Mouse (Mus musculus) embryonic facial prominence, embryonic 13.5 days (tissue): ENCODE measurements around the gene Rapgef1. TPM values are rescaled to one million over a fixed set of nuclear protein-coding genes. Genes with fewer than 3 reads are reported as not detected.
A peak's percentile ranks its signal among the peaks of the same experiment; 100 is the strongest.

Experiments
- ATAC-seq: fragments of 200-750 bp; cut with Nextera tagmentation; 2 replicates; pipeline ENCODE4 v1.8.0; 2017; ENCODE audit warnings: low read depth; ENCODE audit not compliant: insufficient number of reproducible peaks, insufficient read depth, low FRiP score, low TSS enrichment
- H3K27ac ChIP-seq: fragments of 300-500 bp; sonication (generic); 2 replicates; pipeline ENCODE4 v1.5.1; 2015; ENCODE audit warnings: moderate library complexity, mild to moderate bottlenecking, inconsistent platforms
- H3K27me3 ChIP-seq: fragments of 300-500 bp; sonication (generic); 2 replicates; pipeline ENCODE4 v1.6.1; 2015; ENCODE audit warnings: mild to moderate bottlenecking, inconsistent platforms
- H3K36me3 ChIP-seq: fragments of 300-500 bp; sonication (generic); 2 replicates; pipeline ENCODE4 v1.6.1; 2015; ENCODE audit warnings: mild to moderate bottlenecking, inconsistent platforms
- H3K4me1 ChIP-seq: fragments of 300-500 bp; sonication (generic); 2 replicates; pipeline ENCODE4 v1.6.1; 2015; ENCODE audit warnings: inconsistent platforms
- H3K4me2 ChIP-seq: fragments of 300-500 bp; sonication (generic); 2 replicates; pipeline ENCODE4 v1.6.1; 2015; ENCODE audit warnings: moderate library complexity, mild to moderate bottlenecking, inconsistent platforms
- H3K4me3 ChIP-seq: fragments of 300-500 bp; sonication (generic); 2 replicates; pipeline ENCODE4 v1.5.1; 2015; ENCODE audit warnings: mild to moderate bottlenecking, inconsistent platforms
- H3K9ac ChIP-seq: fragments of 300-500 bp; sonication (generic); 2 replicates; pipeline ENCODE4 v1.6.1; 2015; ENCODE audit warnings: mild to moderate bottlenecking, inconsistent platforms
- H3K9me3 ChIP-seq: fragments of 300-500 bp; sonication (generic); 2 replicates; pipeline ENCODE4 v1.6.1; 2016; ENCODE audit warnings: inconsistent platforms
- WGBS: fragments of 180-500 bp; shearing (Covaris S2); methylation state at CpG from one replicate; pipeline ENCODE4 v1.1.7; 2015; ENCODE audit warnings: mixed read lengths; 5-methylcytosine and 5-hydroxymethylcytosine counted together
- polyA plus RNA-seq: library from polyadenylated mRNA; unstranded; fragments of >200 nt; fragmentation: Nextera tagmentation; extraction: Ambion mirVana; gene quantifications from 2 replicates; pipeline ENCODE4 v1.2.1, GENCODE M21; 2015

Gene Rapgef1
- polyA plus RNA-seq, 1 experiment from 2014 or later, result 14.4 TPM

DNA sequence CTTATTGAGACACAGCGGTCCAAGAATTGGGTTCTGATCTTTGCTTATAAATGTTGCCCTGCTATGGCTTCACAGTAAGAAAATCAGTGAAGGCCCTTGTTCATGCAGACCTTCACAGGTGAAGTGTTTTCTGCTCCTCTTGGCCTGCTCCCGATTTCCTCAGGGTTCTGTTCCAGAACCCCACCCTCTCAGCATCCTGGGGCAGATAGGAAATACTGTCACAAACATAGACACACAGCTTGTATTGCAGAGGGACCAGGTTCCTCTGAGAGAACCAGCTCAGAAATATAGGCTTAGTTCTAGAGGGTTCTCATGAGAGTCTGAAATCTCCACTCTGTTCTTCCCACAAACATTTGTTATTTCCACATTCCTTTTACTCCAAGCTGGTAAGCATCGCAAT is 14.3 kb downstream of the Rapgef1 start:
- H3K9ac ChIP-seq, result no peak overlapping the region
- no peak overlapping the region for H3K4me2 ChIP-seq
- no peak for ATAC-seq
- 91% methylated on average over 3 of the region's 3 CpGs for WGBS
- H3K36me3 ChIP-seq, result 0 out of 2 replicates have a peak, but pooled peaks cover 9% of the 10 kb centered on the region
- H3K9me3 ChIP-seq, result no peaks in the 10 kb centered on the region
- H3K4me3 ChIP-seq, result no peak overlapping the region
- H3K27me3 ChIP-seq, result no peaks in the 10 kb centered on the region
- H3K4me1 ChIP-seq, result peaks cover 51% of the 10 kb centered on the region
- H3K27ac ChIP-seq, result peak overlapping the region; percentile 66

- no peak for ATAC-seq
- Histone ChIP-seq H3K4me2 (no peak overlapping the region), H3K4me3 (no peak overlapping the region), H3K27ac (no peak overlapping the region), H3K4me1 (peaks cover 43% of the 10 kb centered on the region), H3K9me3 (no peaks in the 10 kb centered on the region), H3K27me3 (no peaks in the 10 kb centered on the region), H3K36me3 (0 out of 2 replicates have a peak, but pooled peaks cover 9% of the 10 kb centered on the region), H3K9ac (no peak overlapping the region)
- WGBS, result 83% methylated on average over 5 of the region's 5 CpGs
Measured at GRCm38 (mm10) chr2:29634541-29634940, 15.0 kb downstream of the Rapgef1 start.

GRCm38 (mm10) chr2:29635966-29636507 is 16.5 kb downstream of the Rapgef1 start:
- Histone ChIP-seq H3K9ac (no peak overlapping the region), H3K4me1 (peaks cover 41% of the 10 kb centered on the region), H3K27ac (no peak overlapping the region), H3K27me3 (no peaks in the 10 kb centered on the region), H3K4me3 (no peak overlapping the region), H3K9me3 (no peaks in the 10 kb centered on the region), H3K36me3 (no peaks in the 10 kb centered on the region), H3K4me2 (no peak overlapping the region)
- ATAC-seq, result no peak
- WGBS, result 76% methylated on average over 5 of the region's 5 CpGs

GRCm38 (mm10) chr2:29637528-29637927 is 18.0 kb downstream of the Rapgef1 start:
- H3K4me1 ChIP-seq, result peaks cover 38% of the 10 kb centered on the region
- no peaks in the 10 kb centered on the region for H3K9me3 ChIP-seq
- no peak overlapping the region for H3K4me2 ChIP-seq
- no peak for ATAC-seq
- no peak overlapping the region for H3K9ac ChIP-seq
- H3K36me3 ChIP-seq, result no peaks in the 10 kb centered on the region
- H3K4me3 ChIP-seq, result no peak overlapping the region
- H3K27me3 ChIP-seq, result no peaks in the 10 kb centered on the region
- H3K27ac ChIP-seq, result no peak overlapping the region

DNA sequence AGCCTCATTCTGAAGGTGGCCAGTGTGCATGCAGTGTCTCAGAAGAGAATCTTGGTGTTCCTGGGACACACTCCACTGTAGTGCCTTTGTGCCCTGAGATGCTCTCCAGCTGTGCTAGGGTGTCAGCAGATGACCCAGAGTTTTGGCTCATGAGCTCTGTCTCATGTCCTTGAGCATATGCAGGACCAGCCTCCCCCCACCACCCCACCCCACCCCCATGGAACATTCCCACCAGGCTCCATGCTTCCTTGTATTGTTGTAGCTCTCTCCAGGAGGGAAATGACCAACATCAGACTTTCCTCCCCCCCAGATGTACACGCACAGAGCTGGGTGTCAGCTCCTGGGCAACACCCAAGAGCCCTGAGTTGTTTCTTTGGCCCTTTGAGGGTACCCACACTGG is 19.9 kb downstream of the Rapgef1 start:
- Histone ChIP-seq H3K27ac (no peak overlapping the region), H3K4me1 (peaks cover 25% of the 10 kb centered on the region), H3K4me2 (no peak overlapping the region), H3K4me3 (no peak overlapping the region), H3K27me3 (no peaks in the 10 kb centered on the region), H3K9me3 (no peaks in the 10 kb centered on the region), H3K9ac (no peak overlapping the region), H3K36me3 (no peaks in the 10 kb centered on the region)
- 75% methylated on average over 1 of the region's 1 CpGs for WGBS
- ATAC-seq, result no peak

DNA sequence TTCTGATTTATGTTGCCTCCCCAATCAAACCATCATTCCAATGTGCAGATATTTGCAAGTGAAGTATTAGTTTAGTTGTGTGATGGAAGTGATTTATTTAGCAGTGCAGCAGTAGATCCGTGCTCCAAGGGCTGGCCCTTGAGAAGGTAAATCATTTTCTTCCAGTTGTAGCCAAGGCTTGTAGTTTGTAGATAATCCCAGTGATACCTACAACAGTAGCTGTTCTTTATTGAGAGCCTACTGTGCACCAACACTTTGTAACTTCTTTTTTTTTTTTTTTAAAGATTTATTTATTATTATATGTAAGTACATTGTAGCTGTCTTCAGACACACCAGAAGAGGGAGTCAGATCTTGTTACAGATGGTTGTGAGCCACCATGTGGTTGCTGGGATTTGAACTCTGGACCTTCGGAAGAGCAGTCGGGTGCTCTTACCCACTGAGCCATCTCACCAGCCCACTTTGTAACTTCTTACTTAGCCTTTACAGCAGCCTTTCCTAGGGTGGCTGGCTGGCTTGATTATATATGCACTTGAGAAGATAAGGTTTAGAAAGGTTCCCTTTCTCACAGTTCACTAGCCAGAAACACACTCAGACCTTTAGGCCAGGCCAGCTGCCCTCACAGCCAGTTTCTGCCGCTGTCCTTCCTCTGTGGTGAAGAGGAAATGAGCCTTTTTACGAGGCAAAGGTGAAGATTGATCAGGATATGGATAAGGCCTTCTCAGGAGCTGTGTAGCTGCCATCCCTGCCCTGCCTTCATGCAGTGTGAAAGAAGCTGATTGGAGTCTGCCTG is 20.6 kb downstream of the Rapgef1 start:
- H3K4me1 ChIP-seq, result peaks cover 22% of the 10 kb centered on the region
- no peak for ATAC-seq
- H3K27ac ChIP-seq, result no peak overlapping the region
- H3K9ac ChIP-seq, result no peak overlapping the region; the same call in 1 of the 2 replicates
- 84% methylated on average over 5 of the region's 5 CpGs for WGBS
- H3K36me3 ChIP-seq, result no peaks in the 10 kb centered on the region
- no peaks in the 10 kb centered on the region for H3K27me3 ChIP-seq
- no peak overlapping the region for H3K4me3 ChIP-seq
- H3K4me2 ChIP-seq, result no peak overlapping the region
- H3K9me3 ChIP-seq, result no peaks in the 10 kb centered on the region

DNA sequence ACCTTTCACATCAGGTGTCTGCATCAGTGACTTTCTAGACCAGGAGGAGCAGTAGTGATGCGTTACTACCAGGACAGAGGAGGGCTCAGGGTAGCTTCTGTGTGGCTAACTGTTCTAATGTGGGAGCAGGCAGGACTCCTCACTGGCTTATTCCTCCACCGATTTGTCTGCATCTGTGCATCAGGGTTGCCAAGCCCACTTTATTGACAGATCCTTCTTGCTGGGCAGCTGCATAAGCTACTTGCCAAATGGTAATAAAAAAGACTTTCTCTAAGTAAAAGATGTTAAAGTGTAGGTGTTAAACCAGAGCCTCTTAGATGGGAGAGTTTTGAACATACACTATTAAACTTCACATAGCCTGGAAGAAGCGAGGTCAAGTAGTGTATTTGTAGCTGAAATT is 22.2 kb downstream of the Rapgef1 start:
- Histone ChIP-seq H3K4me2 (no peak overlapping the region), H3K27ac (no peak overlapping the region), H3K27me3 (no peaks in the 10 kb centered on the region), H3K4me1 (peaks cover 28% of the 10 kb centered on the region), H3K9ac (no peak overlapping the region), H3K36me3 (peaks cover 2% of the 10 kb centered on the region; the same call in 1 of the 2 replicates), H3K9me3 (no peaks in the 10 kb centered on the region), H3K4me3 (no peak overlapping the region)
- no peak for ATAC-seq
- WGBS, result 92% methylated on average over 3 of the region's 3 CpGs

GRCm38 (mm10) chr2:29643418-29643817 is 23.9 kb downstream of the Rapgef1 start:
- WGBS, result 69% methylated on average over 4 of the region's 4 CpGs
- ATAC-seq, result no peak
- H3K4me1 ChIP-seq, result peaks cover 26% of the 10 kb centered on the region; the same call in 1 of the 2 replicates
- 0 out of 2 replicates have a peak overlapping the region, but pooled peaks have one; percentile 1 for H3K27ac ChIP-seq
- H3K4me3 ChIP-seq, result no peak overlapping the region
- H3K4me2 ChIP-seq, result no peak overlapping the region
- H3K9me3 ChIP-seq, result no peaks in the 10 kb centered on the region
- peaks cover 2% of the 10 kb centered on the region; the same call in 1 of the 2 replicates for H3K36me3 ChIP-seq
- H3K9ac ChIP-seq, result no peak overlapping the region
- no peaks in the 10 kb centered on the region for H3K27me3 ChIP-seq

DNA sequence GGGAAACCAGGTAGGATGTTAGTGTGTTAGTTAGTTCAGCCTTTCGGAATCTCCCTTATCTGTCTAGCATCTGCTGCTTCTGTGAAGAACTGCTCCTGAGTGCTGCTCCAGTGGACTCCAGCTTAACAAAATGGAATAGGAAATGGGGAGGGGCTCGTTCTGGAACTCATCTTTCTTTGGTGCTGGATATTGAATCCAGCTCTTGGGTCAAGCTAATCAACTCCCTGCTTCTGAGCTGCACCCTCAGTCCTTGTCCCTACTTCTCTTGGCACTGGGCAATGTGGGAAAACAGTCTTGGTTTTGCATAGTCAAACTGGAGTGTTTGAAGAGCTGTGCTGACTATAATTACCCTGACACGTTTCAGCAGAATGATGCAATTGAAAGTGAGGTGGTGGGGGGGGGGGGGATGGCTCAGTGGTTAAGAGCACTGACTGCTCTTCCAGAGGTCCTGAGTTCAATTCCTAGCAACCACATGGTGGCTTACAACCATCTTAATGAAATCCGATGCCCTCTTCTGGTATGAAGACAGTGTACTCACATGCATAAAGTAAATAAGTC is 25.6 kb downstream of the Rapgef1 start:
- Histone ChIP-seq H3K4me1 (peaks cover 29% of the 10 kb centered on the region; the same call in 1 of the 2 replicates), H3K27ac (no peak overlapping the region), H3K27me3 (no peaks in the 10 kb centered on the region), H3K9ac (no peak overlapping the region), H3K4me3 (no peak overlapping the region), H3K4me2 (no peak overlapping the region), H3K9me3 (no peaks in the 10 kb centered on the region), H3K36me3 (peaks cover 2% of the 10 kb centered on the region; the same call in 1 of the 2 replicates)
- no peak for ATAC-seq
- WGBS, result 74% methylated on average over 4 of the region's 4 CpGs

GRCm38 (mm10) chr2:29646613-29647012 is 27.1 kb downstream of the Rapgef1 start:
- peaks cover 2% of the 10 kb centered on the region; the same call in 1 of the 2 replicates for H3K36me3 ChIP-seq
- ATAC-seq, result no peak
- no peak overlapping the region for H3K4me2 ChIP-seq
- no peaks in the 10 kb centered on the region for H3K27me3 ChIP-seq
- 82% methylated on average over 3 of the region's 3 CpGs for WGBS
- H3K4me3 ChIP-seq, result no peak overlapping the region
- H3K27ac ChIP-seq, result no peak overlapping the region
- no peaks in the 10 kb centered on the region for H3K9me3 ChIP-seq
- H3K4me1 ChIP-seq, result peaks cover 29% of the 10 kb centered on the region; the same call in 1 of the 2 replicates
- H3K9ac ChIP-seq, result no peak overlapping the region

DNA sequence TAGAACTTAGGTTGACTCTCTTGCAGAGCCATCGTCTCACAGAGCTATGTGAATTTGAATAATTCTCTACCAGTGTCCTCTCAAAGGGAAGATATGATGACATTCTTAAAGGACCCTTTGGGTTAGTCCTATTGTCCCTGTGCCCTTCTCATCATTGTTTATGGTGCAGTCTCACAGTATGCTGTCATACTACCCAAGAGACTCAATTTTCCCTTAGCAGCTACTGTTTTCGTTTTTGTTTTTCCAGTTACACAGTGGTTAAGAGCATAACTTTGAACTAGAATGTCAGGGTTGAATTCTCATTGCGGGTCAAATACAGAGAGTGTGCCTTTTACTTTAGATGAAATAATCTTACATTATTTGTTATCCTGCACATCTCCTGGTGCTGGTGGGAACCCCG is 27.6 kb downstream of the Rapgef1 start:
- Histone ChIP-seq H3K9me3 (no peaks in the 10 kb centered on the region), H3K9ac (no peak overlapping the region), H3K4me1 (peaks cover 34% of the 10 kb centered on the region; the same call in 1 of the 2 replicates), H3K27me3 (no peaks in the 10 kb centered on the region), H3K4me2 (no peak overlapping the region), H3K36me3 (peaks cover 2% of the 10 kb centered on the region; the same call in 1 of the 2 replicates), H3K4me3 (no peak overlapping the region), H3K27ac (no peak overlapping the region)
- ATAC-seq, result no peak
- WGBS, result 86% methylated on average over 4 of the region's 4 CpGs

DNA sequence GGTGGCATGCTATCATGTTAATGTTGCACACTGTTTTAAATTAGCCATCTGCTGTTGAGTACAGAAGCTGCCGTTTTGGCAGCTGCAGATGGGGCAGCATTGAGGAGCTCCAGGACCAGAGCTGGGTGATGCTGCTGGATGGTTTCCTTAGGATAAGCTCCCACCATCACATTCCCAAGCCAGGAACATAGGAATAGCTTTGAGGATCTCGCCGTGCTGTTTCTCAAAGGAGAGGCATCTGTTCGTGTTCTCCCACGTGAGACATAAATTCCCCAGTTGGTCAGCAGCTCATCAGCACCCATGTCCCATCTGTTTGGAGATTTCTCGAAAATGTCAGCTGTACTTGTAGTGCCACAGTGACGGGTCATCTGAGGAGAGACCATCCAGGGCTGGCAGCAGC is 28.3 kb downstream of the Rapgef1 start:
- peaks cover 2% of the 10 kb centered on the region; the same call in 1 of the 2 replicates for H3K36me3 ChIP-seq
- H3K4me3 ChIP-seq, result no peak overlapping the region
- H3K4me1 ChIP-seq, result peaks cover 35% of the 10 kb centered on the region; the same call in 1 of the 2 replicates
- 71% methylated on average over 7 of the region's 7 CpGs for WGBS
- no peaks in the 10 kb centered on the region for H3K27me3 ChIP-seq
- H3K4me2 ChIP-seq, result no peak overlapping the region
- H3K9me3 ChIP-seq, result no peaks in the 10 kb centered on the region
- no peak for ATAC-seq
- no peak overlapping the region for H3K27ac ChIP-seq
- H3K9ac ChIP-seq, result no peak overlapping the region
